Mouse (Mus musculus) hindbrain, postnatal 0 days (tissue): Measurements from ENCODE around the gene Plxnc1. TPM values are rescaled to one million over a fixed set of nuclear protein-coding genes. Genes with fewer than 3 reads are reported as not detected.

Source experiments
- ATAC-seq: fragments of 200-750 bp; cut with Nextera tagmentation; 2 replicates; pipeline ENCODE4 v1.8.0; 2017; ENCODE audit warnings: mild to moderate bottlenecking, moderate TSS enrichment, moderate library complexity
- DNase-seq: peaks from one replicate; pipeline ENCODE4 v3.0.0-alpha.2; 2015; ENCODE audit warnings: low spot score
- H3K27ac ChIP-seq: fragments of 300-500 bp; sonication (generic); 2 replicates; pipeline ENCODE4 v1.5.1; 2014; ENCODE audit warnings: mild to moderate bottlenecking
- H3K27me3 ChIP-seq: fragments of 300-500 bp; sonication (generic); 2 replicates; pipeline ENCODE4 v1.6.1; 2014; ENCODE audit warnings: low read length, mixed read lengths; ENCODE audit not compliant: insufficient read depth
- H3K36me3 ChIP-seq: fragments of 300-500 bp; sonication (generic); 2 replicates; pipeline ENCODE4 v1.6.1; 2014; ENCODE audit warnings: low read length, mixed read lengths; ENCODE audit not compliant: insufficient read depth
- H3K4me1 ChIP-seq: fragments of 300-500 bp; sonication (generic); 2 replicates; pipeline ENCODE4 v1.6.1; 2014; ENCODE audit warnings: antibody characterized with exemption, low read length, mixed read lengths; ENCODE audit not compliant: insufficient read depth
- H3K4me2 ChIP-seq: fragments of 300-500 bp; sonication (generic); 2 replicates; pipeline ENCODE4 v1.6.1; 2014; ENCODE audit warnings: low read depth, mild to moderate bottlenecking, low read length, moderate library complexity, mixed read lengths
- H3K4me3 ChIP-seq: fragments of 300-500 bp; sonication (generic); 2 replicates; pipeline ENCODE4 v1.5.1; 2014; ENCODE audit warnings: low read length
- H3K9ac ChIP-seq: fragments of 300-500 bp; sonication (generic); replicated peaks from 2 replicates; pipeline ENCODE4 v1.6.1; 2014; ENCODE audit warnings: mild to moderate bottlenecking, low read length, moderate library complexity, mixed read lengths
- H3K9me3 ChIP-seq: fragments of 300-500 bp; sonication (generic); 2 replicates; pipeline ENCODE4 v1.6.1; 2016; ENCODE audit warnings: low read length, mixed read lengths
- CTCF ChIP-seq: IDR thresholded peaks from 2 replicates; pipeline ENCODE4 v1.5.1; 2016; ENCODE audit warnings: antibody characterized with exemption, control low read depth, low read depth
- WGBS: fragments of 180-500 bp; shearing (Covaris S2); extraction: QIAGEN DNeasy Blood & Tissue Kit; methylation state at CpG from one replicate; pipeline ENCODE4 v1.1.7; 2014; 5-methylcytosine and 5-hydroxymethylcytosine counted together
- polyA plus RNA-seq: library from polyadenylated mRNA; unstranded; fragments of >200 nt; fragmentation: Nextera tagmentation; extraction: Ambion mirVana; gene quantifications from 2 replicates; pipeline ENCODE4 v1.2.1, GENCODE M21; 2015
- total RNA-seq: library from RNA; depleted of rRNA; stranded (reverse); fragments of >200 nt; gene quantifications from 2 replicates; pipeline ENCODE4 v1.2.3, GENCODE M21; 2014

Gene Plxnc1
- total and polyA plus RNA-seq, 2 experiments from 2014 or later, result 9.9 to 54.5 TPM

GRCm38 (mm10) chr10:94871102-94871501 lies 73.5 kb downstream of the Plxnc1 start:
- Histone ChIP-seq H3K9me3 (no peaks in the 10 kb centered on the region), H3K27ac (no peak overlapping the region), H3K4me3 (no peak overlapping the region), H3K9ac (no peak overlapping the region), H3K27me3 (no peaks in the 10 kb centered on the region), H3K36me3 (peaks cover 13% of the 10 kb centered on the region), H3K4me1 (no peaks in the 10 kb centered on the region), H3K4me2 (no peak overlapping the region)
- no peak for TF ChIP-seq CTCF
- DNase-seq (no peak), ATAC-seq (no peak)
- 92% methylated on average over 7 of the region's 7 CpGs for WGBS

GRCm38 (mm10) chr10:94866995-94867856 lies 77.4 kb downstream of the Plxnc1 start:
- DNase-seq, result peak; percentile 11
- TF ChIP-seq CTCF, result no peak
- Histone ChIP-seq H3K4me1 (no peaks in the 10 kb centered on the region), H3K9ac (no peak overlapping the region), H3K36me3 (peaks cover 20% of the 10 kb centered on the region), H3K27ac (no peak overlapping the region), H3K4me2 (no peak overlapping the region), H3K27me3 (no peaks in the 10 kb centered on the region), H3K4me3 (no peak overlapping the region), H3K9me3 (no peaks in the 10 kb centered on the region)
- 74% methylated on average over 12 of the region's 12 CpGs for WGBS
- ATAC-seq, result no peak

DNA sequence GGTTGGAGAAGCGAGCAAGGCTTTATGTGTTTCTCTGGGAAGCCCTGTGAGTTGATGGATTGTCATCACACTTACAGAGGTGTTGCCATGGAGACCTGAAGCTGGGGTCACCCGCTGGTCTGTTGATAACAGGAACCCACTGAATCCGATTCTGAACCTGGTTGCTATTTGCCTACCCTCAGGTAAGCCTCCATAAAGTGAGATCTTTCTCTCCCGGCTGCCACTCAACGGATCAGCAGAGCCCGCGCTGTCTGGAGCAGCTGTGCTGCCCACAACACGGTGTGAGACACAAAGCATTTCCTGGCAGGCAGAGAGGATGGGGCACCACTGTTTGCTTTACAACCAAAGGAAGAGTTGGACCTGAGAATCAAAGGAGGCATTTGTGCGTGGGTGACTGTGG lies 79.4 kb downstream of the Plxnc1 start:
- Histone ChIP-seq H3K27ac (no peak overlapping the region), H3K4me3 (no peak overlapping the region), H3K4me1 (no peaks in the 10 kb centered on the region), H3K9ac (no peak overlapping the region), H3K4me2 (no peak overlapping the region), H3K27me3 (no peaks in the 10 kb centered on the region), H3K36me3 (peaks cover 19% of the 10 kb centered on the region), H3K9me3 (no peaks in the 10 kb centered on the region)
- TF ChIP-seq CTCF, result no peak
- 46% methylated on average over 9 of the region's 9 CpGs for whole genome bisulfite sequencing
- DNase-seq (no peak), ATAC-seq (0 out of 2 replicates have a peak, but pooled peaks have one; percentile 29)

DNA sequence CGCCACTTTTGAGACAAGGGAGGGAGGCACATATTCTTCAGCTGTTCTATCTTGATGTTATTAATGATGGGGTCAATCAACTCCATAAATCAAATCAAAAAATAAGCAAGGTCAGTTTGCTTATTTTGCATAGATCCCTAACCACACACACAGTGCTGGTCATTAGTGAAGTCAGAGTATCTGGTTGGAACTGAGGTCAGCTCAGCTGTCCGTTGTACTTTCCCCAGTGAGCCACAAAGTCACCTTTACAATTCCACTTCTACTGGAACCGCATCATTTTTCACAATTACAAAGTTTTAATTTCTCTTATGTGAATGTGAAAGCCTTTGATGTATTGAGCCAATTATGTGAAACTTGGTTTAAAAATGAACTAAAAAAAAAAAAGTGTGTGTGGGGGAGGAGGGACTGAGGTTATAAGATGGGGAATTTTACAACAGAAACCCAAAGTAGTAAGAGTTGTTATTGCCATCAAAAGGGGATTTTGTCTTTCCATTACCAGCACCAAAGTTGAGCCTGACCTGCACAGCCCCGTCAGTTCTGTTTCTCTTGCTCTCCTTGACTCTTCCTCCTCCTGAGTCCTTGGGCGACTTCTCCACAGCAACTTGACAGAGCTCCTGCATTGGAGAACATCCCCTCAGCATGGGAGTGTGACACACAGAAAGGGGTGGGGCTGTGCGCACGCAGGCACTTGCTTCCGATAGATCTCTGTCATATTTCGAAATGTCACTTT lies 80.3 kb downstream of the Plxnc1 start:
- Histone ChIP-seq H3K27me3 (no peaks in the 10 kb centered on the region), H3K9me3 (no peaks in the 10 kb centered on the region), H3K36me3 (peaks cover 12% of the 10 kb centered on the region), H3K4me3 (no peak overlapping the region), H3K9ac (no peak overlapping the region), H3K4me1 (no peaks in the 10 kb centered on the region), H3K27ac (no peak overlapping the region), H3K4me2 (no peak overlapping the region)
- 85% methylated on average over 9 of the region's 9 CpGs for WGBS
- no peak for TF ChIP-seq CTCF
- no peak for DNase-seq
- ATAC-seq, result no peak

GRCm38 (mm10) chr10:94863251-94863650 lies 81.4 kb downstream of the Plxnc1 start:
- H3K9me3 ChIP-seq, result no peaks in the 10 kb centered on the region
- ATAC-seq (no peak), DNase-seq (no peak)
- H3K27ac ChIP-seq, result no peak overlapping the region
- H3K27me3 ChIP-seq, result no peaks in the 10 kb centered on the region
- H3K4me1 ChIP-seq, result no peaks in the 10 kb centered on the region
- no peak overlapping the region for H3K9ac ChIP-seq
- H3K4me2 ChIP-seq, result no peak overlapping the region
- TF ChIP-seq CTCF, result no peak
- WGBS, result 80% methylated on average over 9 of the region's 9 CpGs
- peaks cover 12% of the 10 kb centered on the region for H3K36me3 ChIP-seq
- H3K4me3 ChIP-seq, result no peak overlapping the region

- H3K27ac ChIP-seq, result no peak overlapping the region
- peaks cover 9% of the 10 kb centered on the region; the same call in 1 of the 2 replicates for H3K36me3 ChIP-seq
- H3K9ac ChIP-seq, result no peak overlapping the region
- no peak overlapping the region for H3K4me3 ChIP-seq
- DNase-seq, result no peak
- no peak overlapping the region for H3K4me2 ChIP-seq
- H3K9me3 ChIP-seq, result no peaks in the 10 kb centered on the region
- H3K4me1 ChIP-seq, result no peaks in the 10 kb centered on the region
- no peak for ATAC-seq
- H3K27me3 ChIP-seq, result no peaks in the 10 kb centered on the region
- no peak for TF ChIP-seq CTCF
- WGBS, result 97% methylated on average over 4 of the region's 4 CpGs
These were observed 83.8 kb downstream of the Plxnc1 start for GRCm38 (mm10) chr10:94860870-94861269.
